Mouse (Mus musculus) heart, postnatal 0 days (tissue): ENCODE data around the gene Sesn1.

ENCODE experiments used
- CTCF ChIP-seq: IDR thresholded peaks from 2 replicates; pipeline ENCODE4 v1.5.1; 2016; ENCODE audit warnings: antibody characterized with exemption, control low read depth, low read depth
- EP300 ChIP-seq: IDR thresholded peaks from 2 replicates; pipeline ENCODE4 v1.6.1; 2016; ENCODE audit warnings: antibody characterized with exemption, low read depth

GRCm38 (mm10) chr10:41881438-41881837 is 71.7 kb downstream of the Sesn1 start:
- TF ChIP-seq CTCF (no peak), EP300 (no peak)
